Mouse (Mus musculus) forebrain, embryonic 13.5 days (tissue): ENCODE results near the gene Zfp408. TPM values are rescaled to one million over a fixed set of nuclear protein-coding genes. Genes with fewer than 3 reads are reported as not detected.

Experiments used
- ATAC-seq: fragments of 200-750 bp; cut with Nextera tagmentation; 2 replicates; pipeline ENCODE4 v1.8.0; 2017
- H3K27ac ChIP-seq: fragments of 300-500 bp; sonication (generic); 2 replicates; pipeline ENCODE4 v1.5.1; 2015; ENCODE audit warnings: inconsistent platforms, mild to moderate bottlenecking, moderate library complexity
- H3K27me3 ChIP-seq: fragments of 300-500 bp; sonication (generic); 2 replicates; pipeline ENCODE4 v1.6.1; 2015; ENCODE audit warnings: mild to moderate bottlenecking, inconsistent platforms
- H3K36me3 ChIP-seq: fragments of 300-500 bp; sonication (generic); 2 replicates; pipeline ENCODE4 v1.6.1; 2015; ENCODE audit warnings: mild to moderate bottlenecking, inconsistent platforms; ENCODE audit not compliant: poor library complexity, severe bottlenecking
- H3K4me1 ChIP-seq: fragments of 300-500 bp; sonication (generic); 2 replicates; pipeline ENCODE4 v1.6.1; 2015; ENCODE audit warnings: inconsistent platforms
- H3K4me2 ChIP-seq: fragments of 300-500 bp; sonication (generic); 2 replicates; pipeline ENCODE4 v1.6.1; 2015; ENCODE audit warnings: inconsistent platforms, mild to moderate bottlenecking, moderate library complexity
- H3K4me3 ChIP-seq: fragments of 300-500 bp; sonication (generic); 2 replicates; pipeline ENCODE4 v1.5.1; 2015; ENCODE audit warnings: mild to moderate bottlenecking, inconsistent platforms
- H3K9ac ChIP-seq: fragments of 300-500 bp; sonication (generic); 2 replicates; pipeline ENCODE4 v1.6.1; 2015; ENCODE audit warnings: mild to moderate bottlenecking, inconsistent platforms
- H3K9me3 ChIP-seq: fragments of 300-500 bp; sonication (generic); replicated peaks from 2 replicates; pipeline ENCODE4 v1.6.1; 2016; ENCODE audit warnings: inconsistent platforms
- WGBS: fragments of 180-500 bp; shearing (Covaris S2); methylation state at CpG from one replicate; pipeline ENCODE4 v1.1.7; 2015; 5-methylcytosine and 5-hydroxymethylcytosine counted together
- polyA plus RNA-seq: library from polyadenylated mRNA; unstranded; fragments of >200 nt; fragmentation: Nextera tagmentation; extraction: Ambion mirVana; gene quantifications from 2 replicates; pipeline ENCODE4 v1.2.1, GENCODE M21; 2015

Zfp408 gene
- polyA plus RNA-seq, 1 experiment from 2014 or later: 13.0 TPM

- Histone ChIP-seq H3K36me3 (peaks cover 81% of the 10 kb centered on the region), H3K4me2 (no peak overlapping the region), H3K27ac (no peak overlapping the region), H3K27me3 (no peaks in the 10 kb centered on the region), H3K4me1 (no peaks in the 10 kb centered on the region), H3K4me3 (no peak overlapping the region), H3K9ac (no peak overlapping the region), H3K9me3 (no peaks in the 10 kb centered on the region)
- 93% methylated on average over 8 of the region's 8 CpGs for WGBS
- no peak for ATAC-seq
Observed at GRCm38 (mm10) chr2:91669326-91669725, 19.7 kb upstream of the Zfp408 start.

GRCm38 (mm10) chr2:91667747-91668146, 18.2 kb upstream of the Zfp408 start:
- H3K9me3 ChIP-seq: no peaks in the 10 kb centered on the region
- WGBS: 80% methylated on average over 2 of the region's 2 CpGs
- no peak overlapping the region for H3K9ac ChIP-seq
- H3K36me3 ChIP-seq: peaks cover 86% of the 10 kb centered on the region
- no peak overlapping the region for H3K4me2 ChIP-seq
- no peak for ATAC-seq
- H3K4me1 ChIP-seq: no peaks in the 10 kb centered on the region
- no peak overlapping the region for H3K4me3 ChIP-seq
- no peaks in the 10 kb centered on the region for H3K27me3 ChIP-seq
- H3K27ac ChIP-seq: no peak overlapping the region

DNA sequence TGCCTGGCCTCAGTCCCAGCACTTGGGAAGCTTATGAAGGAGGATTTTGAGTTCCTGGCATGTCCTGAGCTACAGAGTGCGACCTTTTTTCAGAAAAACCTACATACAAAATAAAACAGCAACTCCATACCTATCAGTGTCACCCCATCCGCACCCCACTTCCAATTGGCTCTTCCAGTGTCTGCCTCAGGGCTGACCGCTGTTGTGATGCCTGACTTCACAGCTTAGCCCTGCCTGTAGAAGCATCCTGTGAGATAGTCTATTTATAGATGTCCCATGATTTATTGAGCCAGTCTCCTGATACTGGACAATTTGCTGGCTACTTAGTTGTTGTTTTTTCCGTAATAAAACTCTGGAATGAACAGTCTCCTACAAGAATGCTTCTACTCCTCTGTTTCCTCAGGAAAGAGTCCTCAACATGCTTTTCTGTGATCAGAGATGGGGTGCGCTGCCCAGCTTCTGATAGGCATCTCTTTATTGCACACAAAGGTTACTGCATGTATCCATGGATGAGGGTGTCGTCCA, 16.9 kb upstream of the Zfp408 start:
- Histone ChIP-seq H3K4me3 (no peak overlapping the region), H3K27me3 (no peaks in the 10 kb centered on the region), H3K9ac (no peak overlapping the region), H3K36me3 (peaks cover 91% of the 10 kb centered on the region), H3K9me3 (no peaks in the 10 kb centered on the region), H3K27ac (no peak overlapping the region), H3K4me1 (no peaks in the 10 kb centered on the region), H3K4me2 (no peak overlapping the region)
- WGBS: 96% methylated on average over 6 of the region's 6 CpGs
- ATAC-seq: no peak

DNA sequence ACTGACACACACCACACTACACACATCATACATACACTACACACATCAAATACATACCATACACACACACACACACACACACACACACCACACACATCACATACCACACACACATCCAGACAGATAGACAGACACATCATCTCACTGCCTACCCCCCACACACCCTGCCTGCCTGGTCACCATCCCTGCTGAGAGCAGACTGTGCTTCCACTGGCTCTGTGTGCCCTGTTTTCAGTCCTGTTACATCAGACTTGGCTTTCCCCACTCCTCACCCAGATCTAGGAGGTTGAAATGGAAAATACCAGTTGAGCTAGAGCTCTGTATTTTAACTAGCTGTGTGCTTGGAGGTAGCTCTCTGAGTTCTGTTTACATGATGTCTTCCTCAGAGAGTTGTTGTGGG, 15.2 kb upstream of the Zfp408 start:
- Histone ChIP-seq H3K9me3 (no peaks in the 10 kb centered on the region), H3K27ac (no peak overlapping the region), H3K27me3 (no peaks in the 10 kb centered on the region), H3K4me2 (no peak overlapping the region), H3K4me3 (no peak overlapping the region), H3K9ac (no peak overlapping the region), H3K4me1 (no peaks in the 10 kb centered on the region), H3K36me3 (peaks cover 84% of the 10 kb centered on the region)
- no peak for ATAC-seq

DNA sequence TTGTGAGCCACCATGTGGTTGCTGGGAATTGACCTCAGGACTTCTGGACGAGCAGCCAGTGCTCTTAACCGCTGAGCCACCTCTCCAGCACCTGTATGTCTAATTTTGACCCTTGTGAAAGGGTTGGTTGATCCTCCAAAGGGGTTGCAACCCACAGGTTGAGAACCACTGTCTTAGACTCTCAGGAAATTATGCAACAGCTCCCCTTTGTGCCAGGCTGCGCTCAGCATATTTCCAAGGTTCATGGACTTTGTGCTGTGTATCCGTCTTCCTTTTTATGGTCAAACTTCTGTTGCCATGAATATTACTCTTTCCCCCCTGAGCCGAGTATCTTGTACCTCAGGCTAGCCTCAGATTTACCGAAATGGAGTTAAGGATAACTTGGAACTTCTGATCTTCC, 11.4 kb upstream of the Zfp408 start:
- no peak overlapping the region for H3K9ac ChIP-seq

GRCm38 (mm10) chr2:91659657-91660056, 10.1 kb upstream of the Zfp408 start:
- Histone ChIP-seq H3K27ac (no peak overlapping the region), H3K9ac (no peak overlapping the region), H3K4me3 (no peak overlapping the region), H3K27me3 (no peaks in the 10 kb centered on the region), H3K4me2 (no peak overlapping the region), H3K36me3 (peaks cover 89% of the 10 kb centered on the region), H3K9me3 (no peaks in the 10 kb centered on the region), H3K4me1 (no peaks in the 10 kb centered on the region)
- no peak for ATAC-seq
- 96% methylated on average over 8 of the region's 8 CpGs for WGBS

More for the DNA sequence above, 11.4 kb upstream of the Zfp408 start:
- Histone ChIP-seq H3K4me3 (no peak overlapping the region), H3K36me3 (peaks cover 84% of the 10 kb centered on the region), H3K27me3 (no peaks in the 10 kb centered on the region), H3K4me1 (no peaks in the 10 kb centered on the region), H3K4me2 (no peak overlapping the region), H3K9me3 (no peaks in the 10 kb centered on the region), H3K27ac (no peak overlapping the region)
- ATAC-seq: no peak
- 93% methylated on average over 6 of the region's 6 CpGs for WGBS

DNA sequence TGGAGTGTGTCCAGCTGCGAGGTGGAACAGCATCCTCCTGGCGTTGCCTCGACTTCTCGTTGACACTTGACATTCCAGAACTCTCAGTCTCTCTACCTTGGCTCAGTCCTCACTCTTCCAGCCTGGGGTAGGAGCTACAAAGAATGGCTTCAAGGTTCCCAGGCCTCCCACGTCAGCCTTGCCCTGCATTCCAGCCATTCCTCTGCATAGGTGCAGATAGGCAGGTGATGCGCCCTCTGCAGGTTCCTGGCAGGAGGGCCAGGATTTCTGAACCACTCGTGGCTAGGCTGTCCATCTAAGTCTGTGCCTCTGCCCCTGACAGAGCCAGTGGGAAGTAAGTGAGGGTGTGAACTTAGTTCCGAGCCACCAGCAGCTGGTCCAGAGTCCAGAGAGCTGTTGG, 7.2 kb upstream of the Zfp408 start:
- no peak for ATAC-seq
- peaks cover 9% of the 10 kb centered on the region; the same call in 1 of the 2 replicates for H3K4me1 ChIP-seq
- no peak overlapping the region for H3K27ac ChIP-seq
- peaks cover 74% of the 10 kb centered on the region for H3K36me3 ChIP-seq
- H3K4me3 ChIP-seq: no peak overlapping the region
- 72% methylated on average over 8 of the region's 8 CpGs for WGBS
- H3K9me3 ChIP-seq: no peaks in the 10 kb centered on the region
- H3K4me2 ChIP-seq: no peak overlapping the region
- no peak overlapping the region for H3K9ac ChIP-seq
- H3K27me3 ChIP-seq: no peaks in the 10 kb centered on the region

- H3K27me3 ChIP-seq: no peaks in the 10 kb centered on the region
- H3K36me3 ChIP-seq: peaks cover 67% of the 10 kb centered on the region
- no peak overlapping the region for H3K9ac ChIP-seq
- peaks cover 18% of the 10 kb centered on the region for H3K4me1 ChIP-seq
- H3K27ac ChIP-seq: no peak overlapping the region
- H3K4me3 ChIP-seq: no peak overlapping the region
- H3K4me2 ChIP-seq: no peak overlapping the region
- H3K9me3 ChIP-seq: no peaks in the 10 kb centered on the region
- WGBS: 75% methylated on average over 6 of the region's 6 CpGs
- ATAC-seq: no peak
Observed at GRCm38 (mm10) chr2:91655827-91656226, 6.2 kb upstream of the Zfp408 start.

DNA sequence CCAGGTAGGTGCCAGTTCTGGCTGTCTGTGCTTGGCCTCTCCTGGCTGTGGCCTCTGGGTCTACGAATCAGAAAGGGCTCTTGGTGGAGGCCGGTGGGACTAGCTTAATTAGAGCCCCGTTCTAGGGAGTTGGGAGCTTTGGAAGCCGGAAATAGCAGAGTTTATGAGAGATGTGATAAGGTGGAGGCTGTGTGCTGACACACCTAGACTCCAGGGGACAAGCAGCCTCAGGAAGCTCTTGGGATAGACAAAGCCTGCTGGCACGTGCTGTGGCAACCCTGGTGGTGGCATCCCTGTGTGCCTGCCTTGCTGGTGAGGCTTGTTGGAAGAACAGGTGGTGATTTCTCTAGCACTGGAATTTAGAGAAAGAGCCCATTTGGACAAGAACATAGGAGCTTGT, 5.8 kb upstream of the Zfp408 start:
- no peak overlapping the region for H3K27ac ChIP-seq
- no peaks in the 10 kb centered on the region for H3K9me3 ChIP-seq
- H3K4me3 ChIP-seq: no peak overlapping the region
- H3K36me3 ChIP-seq: peaks cover 67% of the 10 kb centered on the region
- no peak for ATAC-seq
- H3K4me1 ChIP-seq: peaks cover 22% of the 10 kb centered on the region
- 96% methylated on average over 5 of the region's 5 CpGs for WGBS
- H3K4me2 ChIP-seq: no peak overlapping the region
- no peaks in the 10 kb centered on the region for H3K27me3 ChIP-seq
- H3K9ac ChIP-seq: no peak overlapping the region

- WGBS: 59% methylated on average over 6 of the region's 6 CpGs
- Histone ChIP-seq H3K27me3 (no peaks in the 10 kb centered on the region), H3K36me3 (peaks cover 48% of the 10 kb centered on the region), H3K4me1 (peaks cover 32% of the 10 kb centered on the region), H3K4me2 (no peak overlapping the region), H3K27ac (no peak overlapping the region), H3K4me3 (no peak overlapping the region), H3K9ac (peak overlapping the region; percentile 9; the same call in 1 of the 2 replicates), H3K9me3 (no peaks in the 10 kb centered on the region)
- no peak for ATAC-seq
Observed at GRCm38 (mm10) chr2:91652863-91653262, 3.3 kb upstream of the Zfp408 start.

- Histone ChIP-seq H3K9ac (no peak overlapping the region), H3K27me3 (no peaks in the 10 kb centered on the region), H3K4me1 (peaks cover 32% of the 10 kb centered on the region), H3K4me3 (no peak overlapping the region), H3K4me2 (no peak overlapping the region), H3K9me3 (no peaks in the 10 kb centered on the region), H3K36me3 (peaks cover 48% of the 10 kb centered on the region), H3K27ac (no peak overlapping the region)
- WGBS: 88% methylated on average over 14 of the region's 14 CpGs
- no peak for ATAC-seq
Observed at GRCm38 (mm10) chr2:91651458-91652258, 2.1 kb upstream of the Zfp408 start.

DNA sequence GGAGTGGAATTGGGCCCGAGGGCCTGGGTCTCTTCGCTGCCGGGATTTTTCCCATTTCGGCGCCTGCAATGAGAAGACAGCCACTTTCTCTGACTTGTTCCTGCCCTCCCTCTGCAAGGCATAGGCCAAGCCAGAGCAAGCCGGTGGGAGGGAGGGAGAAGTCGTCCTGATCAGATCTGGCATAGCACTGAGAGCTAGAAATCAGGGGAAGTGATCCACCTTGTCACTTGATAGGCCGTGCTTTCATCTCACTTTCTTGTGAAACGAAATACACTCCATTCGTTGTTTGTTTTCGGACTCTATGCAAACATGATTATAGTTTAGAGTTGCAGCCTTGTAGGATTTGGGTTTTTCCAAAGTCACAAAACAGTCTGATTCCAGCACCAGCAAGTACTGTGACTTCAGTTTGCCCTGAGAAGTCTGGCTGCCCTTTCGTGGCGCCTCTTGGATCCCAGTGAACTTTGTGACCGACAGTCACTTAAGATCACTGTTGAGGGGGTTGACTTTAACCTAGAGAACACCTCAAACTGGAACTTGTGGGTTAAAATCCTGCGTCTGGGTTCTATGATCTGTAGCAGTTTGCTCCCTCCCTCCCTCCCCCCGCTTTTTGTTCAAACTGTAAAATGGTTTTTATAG, 887 bp upstream of the Zfp408 start:
- WGBS: 22% methylated on average over 16 of the region's 16 CpGs
- peak; percentile 59 for ATAC-seq
- Histone ChIP-seq H3K36me3 (peaks cover 48% of the 10 kb centered on the region), H3K9me3 (no peaks in the 10 kb centered on the region), H3K4me1 (peaks cover 32% of the 10 kb centered on the region), H3K27me3 (no peaks in the 10 kb centered on the region), H3K4me3 (peak overlapping the region; percentile 97), H3K4me2 (peak overlapping the region; percentile 99), H3K9ac (peak overlapping the region; percentile 72), H3K27ac (peak overlapping the region; percentile 55)
